Mouse (Mus musculus) frontal cortex, postnatal 36 days (tissue): ENCODE measurements at regions not wholly inside any gene's neighbourhood (a gene's known extent, or its start where the extent isn't known, plus 50 kb on each side); places are given as distances from the start of the nearest gene placed in this dataset.
A peak's percentile ranks its signal among the peaks of the same experiment; 100 is the strongest.

Experiments
- DNase-seq, 2 experiments: peaks; one replicate each; pipeline ENCODE4 v3.0.0; 2022; ENCODE audit warnings: low spot score in 2 of 2

GRCm38 (mm10) chr12:107362120-107362519, 126.3 kb upstream of the 3110018I06Rik start:
- no peak for DNase-seq

- DNase-seq: no peak
These were observed 116.2 kb upstream of the 3110018I06Rik start for GRCm38 (mm10) chr12:107372254-107372653.

GRCm38 (mm10) chr12:107392050-107392795, 96.2 kb upstream of the 3110018I06Rik start:
- DNase-seq: peak; percentile 8 to 11

DNA sequence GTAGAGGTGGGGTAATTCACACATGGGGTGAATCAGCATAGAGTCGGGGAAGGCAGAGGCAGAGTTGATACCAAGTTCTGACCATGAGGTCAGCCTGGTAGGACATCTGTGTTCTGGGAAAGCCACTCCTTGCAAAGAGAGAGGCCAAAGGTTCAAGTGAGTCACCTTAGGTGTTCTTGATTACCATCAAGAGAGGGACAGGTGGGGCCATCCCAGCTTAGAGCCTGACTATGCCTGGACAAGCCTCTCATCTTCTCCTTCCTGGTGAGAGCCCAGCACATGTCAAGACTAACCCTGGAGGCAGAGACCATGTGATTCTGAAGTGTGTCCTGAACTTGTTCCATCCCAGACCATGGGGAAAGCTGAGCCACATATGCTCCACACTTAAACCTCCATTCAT, 94.0 kb upstream of the 3110018I06Rik start:
- no peak for DNase-seq

GRCm38 (mm10) chr12:107404821-107405220, 83.6 kb upstream of the 3110018I06Rik start:
- no peak for DNase-seq

DNA sequence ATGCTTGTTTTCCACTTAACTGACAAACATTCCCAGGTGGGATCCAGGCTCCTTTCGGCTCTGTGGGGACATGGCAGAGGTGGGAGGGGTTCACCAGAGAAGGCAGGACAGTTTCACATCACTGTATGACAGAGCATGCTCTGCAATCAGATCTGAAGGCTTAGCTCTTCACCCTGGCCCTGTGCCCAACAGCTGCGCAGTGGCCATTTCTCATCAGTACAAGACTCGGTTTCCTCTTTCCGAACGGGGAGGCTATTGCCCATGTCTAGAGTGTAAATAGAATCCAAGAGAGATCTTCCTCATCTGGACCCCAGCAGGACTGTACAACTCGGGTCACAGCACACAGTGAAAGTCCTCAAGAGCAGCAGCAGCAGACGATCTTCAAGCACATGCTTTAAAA, 64.5 kb upstream of the 3110018I06Rik start:
- DNase-seq: no peak

DNA sequence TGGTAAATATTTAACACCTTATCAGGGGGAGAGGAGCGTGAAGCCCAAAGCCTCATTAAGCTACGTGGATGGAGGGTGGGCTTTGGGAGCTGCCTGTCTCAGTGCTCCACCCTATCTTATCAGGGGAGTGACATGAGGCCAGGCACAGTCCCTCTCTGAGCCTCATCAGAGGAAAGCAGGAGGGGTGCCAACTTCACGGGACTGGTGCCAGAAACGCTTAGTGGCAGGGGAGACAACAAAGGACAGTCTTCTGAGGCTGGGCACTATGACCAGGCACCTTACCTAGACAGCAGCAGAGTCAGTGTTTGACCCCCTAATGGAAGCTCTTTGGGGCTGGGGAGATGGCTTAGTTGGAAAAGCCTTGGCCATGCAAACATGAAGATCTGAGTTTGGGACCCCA, 49.9 kb upstream of the 3110018I06Rik start:
- no peak for DNase-seq
